Mouse (Mus musculus) hindbrain, embryonic 14.5 days (tissue): ENCODE measurements at regions not wholly inside any gene's neighbourhood (a gene's known extent, or its start where the extent isn't known, plus 50 kb on each side); places are given as distances from the start of the nearest gene placed in this dataset.

Experiments used
- ATAC-seq: fragments of 200-750 bp; cut with Nextera tagmentation; 2 replicates; pipeline ENCODE4 v1.8.0; 2017; ENCODE audit warnings: moderate number of reproducible peaks, mild to moderate bottlenecking, moderate TSS enrichment, moderate library complexity; ENCODE audit not compliant: low FRiP score
- DNase-seq: peaks from one replicate; pipeline ENCODE4 v3.0.0-alpha.2; 2015; ENCODE audit warnings: low spot score
- H3K27ac ChIP-seq: fragments of 300-500 bp; sonication (generic); 2 replicates; pipeline ENCODE4 v1.5.1; 2014; ENCODE audit warnings: mild to moderate bottlenecking, moderate library complexity
- H3K27me3 ChIP-seq: fragments of 300-500 bp; sonication (generic); 2 replicates; pipeline ENCODE4 v1.6.1; 2014; ENCODE audit warnings: mild to moderate bottlenecking, low read length, mixed read lengths; ENCODE audit not compliant: control insufficient read depth, insufficient read depth
- H3K36me3 ChIP-seq: fragments of 300-500 bp; sonication (generic); replicated peaks from 2 replicates; pipeline ENCODE4 v1.6.1; 2014; ENCODE audit not compliant: control insufficient read depth, insufficient read depth
- H3K4me1 ChIP-seq: fragments of 300-500 bp; sonication (generic); replicated peaks from 2 replicates; pipeline ENCODE4 v1.6.1; 2014; ENCODE audit warnings: antibody characterized with exemption, low read length, mixed read lengths; ENCODE audit not compliant: control insufficient read depth, insufficient read depth
- H3K4me2 ChIP-seq: fragments of 300-500 bp; sonication (generic); replicated peaks from 2 replicates; pipeline ENCODE4 v1.6.1; 2014; ENCODE audit warnings: mild to moderate bottlenecking, moderate library complexity
- H3K4me3 ChIP-seq: fragments of 300-500 bp; sonication (generic); replicated peaks from 2 replicates; pipeline ENCODE4 v1.5.1; 2014; ENCODE audit warnings: mild to moderate bottlenecking, low read length
- H3K9ac ChIP-seq: fragments of 300-500 bp; sonication (generic); 2 replicates; pipeline ENCODE4 v1.6.1; 2014
- H3K9me3 ChIP-seq: fragments of 300-500 bp; sonication (generic); 2 replicates; pipeline ENCODE4 v1.6.1; 2016; ENCODE audit warnings: low read length; ENCODE audit not compliant: control insufficient read depth
- WGBS: fragments of 180-500 bp; shearing (Covaris S2); extraction: QIAGEN DNeasy Blood & Tissue Kit; methylation state at CpG from one replicate; pipeline ENCODE4 v1.1.7; 2014; 5-methylcytosine and 5-hydroxymethylcytosine counted together

DNA sequence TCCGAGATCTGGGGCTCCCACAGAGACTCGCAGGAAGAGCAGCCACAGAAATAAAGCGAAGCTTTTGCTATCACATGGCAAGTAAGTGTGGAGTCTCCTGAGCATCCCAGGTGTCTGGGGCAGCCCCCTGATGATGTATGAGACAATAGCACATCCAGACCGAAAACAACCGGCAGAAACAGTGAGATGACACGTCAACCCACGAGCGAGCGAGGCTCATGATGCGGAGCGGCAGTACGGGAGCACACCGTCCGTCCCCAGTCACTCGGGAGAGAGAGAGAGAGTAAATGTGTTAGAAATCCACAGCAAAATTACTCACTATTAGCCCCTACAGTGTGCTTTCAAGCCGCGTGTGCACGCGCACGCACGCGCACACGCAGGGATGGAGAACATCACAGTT is 276.2 kb downstream of the Barhl2 start:
- no peak for ATAC-seq

DNA sequence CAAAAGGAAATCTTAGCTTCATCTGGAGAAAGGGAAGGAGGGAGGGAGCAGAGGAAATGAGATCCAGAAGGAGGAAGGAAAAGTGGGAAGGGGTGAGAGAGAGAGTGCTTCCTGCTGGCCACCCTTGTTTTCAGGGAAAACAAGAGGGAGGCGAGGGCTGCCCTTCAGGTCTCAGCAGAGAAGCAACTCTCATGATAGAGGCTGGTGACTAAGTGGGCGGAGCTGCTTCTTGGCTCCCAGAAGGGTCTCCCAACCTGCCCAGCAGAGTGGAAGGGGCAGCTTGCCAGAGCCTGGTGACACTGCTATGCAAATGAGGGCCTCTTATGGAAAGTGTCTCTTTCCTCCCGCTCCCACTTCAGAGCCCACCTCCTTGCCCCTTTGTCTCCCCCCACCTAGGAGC is 285.8 kb downstream of the Barhl2 start:
- 20% methylated on average over 3 of the region's 3 CpGs for WGBS
- H3K9me3 ChIP-seq: no peaks in the 10 kb centered on the region
- no peaks in the 10 kb centered on the region for H3K36me3 ChIP-seq
- no peak overlapping the region for H3K27ac ChIP-seq
- DNase-seq (no peak), ATAC-seq (no peak)
- H3K4me2 ChIP-seq: no peak overlapping the region
- no peak overlapping the region for H3K4me3 ChIP-seq
- H3K27me3 ChIP-seq: no peaks in the 10 kb centered on the region
- peaks cover 5% of the 10 kb centered on the region; the same call in 1 of the 2 replicates for H3K4me1 ChIP-seq
- H3K9ac ChIP-seq: no peak overlapping the region

More for the DNA sequence above, 276.2 kb downstream of the Barhl2 start:
- no peaks in the 10 kb centered on the region for H3K36me3 ChIP-seq
- H3K4me1 ChIP-seq: no peaks in the 10 kb centered on the region
- DNase-seq: no peak
- no peak overlapping the region for H3K27ac ChIP-seq
- WGBS: 86% methylated on average over 23 of the region's 23 CpGs
- H3K4me2 ChIP-seq: 0 out of 2 replicates have a peak overlapping the region, but pooled peaks have one; percentile 0
- H3K9me3 ChIP-seq: no peaks in the 10 kb centered on the region
- no peak overlapping the region for H3K4me3 ChIP-seq
- no peaks in the 10 kb centered on the region for H3K27me3 ChIP-seq
- H3K9ac ChIP-seq: no peak overlapping the region

DNA sequence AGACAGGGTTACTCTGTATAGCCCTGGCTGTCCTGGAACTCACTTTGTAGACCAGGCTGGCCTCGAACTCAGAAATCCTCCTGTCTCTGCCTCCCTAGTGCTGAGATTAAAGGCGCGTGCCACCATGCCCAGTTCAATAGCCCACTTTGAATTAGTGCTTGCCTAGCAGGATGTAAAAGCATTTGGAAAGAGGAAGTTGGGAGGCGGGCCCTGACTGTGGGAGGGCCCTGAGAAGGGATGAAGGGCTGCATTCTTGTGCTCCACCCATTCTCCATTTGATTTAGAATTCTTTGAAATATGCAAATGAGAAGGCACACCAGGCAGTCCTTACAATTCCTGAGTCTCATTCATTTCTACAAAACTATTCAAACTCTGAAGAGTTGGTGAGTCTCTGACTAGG is 287.6 kb downstream of the Barhl2 start:
- ATAC-seq (no peak), DNase-seq (no peak)
- H3K9ac ChIP-seq: no peak overlapping the region
- H3K4me1 ChIP-seq: peaks cover 5% of the 10 kb centered on the region; the same call in 1 of the 2 replicates
- no peak overlapping the region for H3K4me3 ChIP-seq
- H3K4me2 ChIP-seq: no peak overlapping the region
- H3K9me3 ChIP-seq: no peaks in the 10 kb centered on the region
- no peaks in the 10 kb centered on the region for H3K27me3 ChIP-seq
- H3K36me3 ChIP-seq: no peaks in the 10 kb centered on the region
- no peak overlapping the region for H3K27ac ChIP-seq
- WGBS: 95% methylated on average over 4 of the region's 4 CpGs

GRCm38 (mm10) chr5:106167556-106167955 is 290.4 kb downstream of the Barhl2 start:
- Histone ChIP-seq H3K36me3 (no peaks in the 10 kb centered on the region), H3K27ac (no peak overlapping the region), H3K9me3 (no peaks in the 10 kb centered on the region), H3K9ac (no peak overlapping the region), H3K27me3 (no peaks in the 10 kb centered on the region), H3K4me3 (no peak overlapping the region), H3K4me2 (no peak overlapping the region), H3K4me1 (peaks cover 21% of the 10 kb centered on the region)
- DNase-seq (no peak), ATAC-seq (no peak)
- WGBS: 72% methylated on average over 11 of the region's 11 CpGs

DNA sequence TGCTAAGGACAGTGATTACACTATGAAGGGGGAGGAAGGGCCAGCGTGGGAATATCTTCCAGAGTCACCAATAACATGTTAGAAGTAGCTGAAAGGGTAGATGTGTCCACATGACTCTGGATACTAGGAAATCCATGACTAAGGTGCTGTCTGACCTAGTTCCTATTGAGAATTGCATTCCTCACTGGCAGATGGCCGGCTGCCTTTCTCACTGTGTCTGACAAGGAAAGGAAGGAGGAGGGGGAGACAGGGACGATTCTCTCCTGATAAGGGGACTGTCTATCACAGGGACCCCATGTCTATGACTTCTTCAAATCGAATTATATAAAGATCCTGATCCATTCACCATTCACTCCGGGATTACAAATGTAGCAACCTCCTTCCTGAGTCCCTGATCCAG is 289.9 kb downstream of the Zfp326 start:
- Histone ChIP-seq H3K4me1 (peaks cover 18% of the 10 kb centered on the region), H3K27me3 (no peaks in the 10 kb centered on the region), H3K4me2 (no peak overlapping the region), H3K27ac (no peak overlapping the region), H3K9me3 (no peaks in the 10 kb centered on the region), H3K4me3 (no peak overlapping the region), H3K36me3 (no peaks in the 10 kb centered on the region), H3K9ac (no peak overlapping the region)
- 77% methylated on average over 5 of the region's 5 CpGs for WGBS
- DNase-seq: no peak
- no peak for ATAC-seq

DNA sequence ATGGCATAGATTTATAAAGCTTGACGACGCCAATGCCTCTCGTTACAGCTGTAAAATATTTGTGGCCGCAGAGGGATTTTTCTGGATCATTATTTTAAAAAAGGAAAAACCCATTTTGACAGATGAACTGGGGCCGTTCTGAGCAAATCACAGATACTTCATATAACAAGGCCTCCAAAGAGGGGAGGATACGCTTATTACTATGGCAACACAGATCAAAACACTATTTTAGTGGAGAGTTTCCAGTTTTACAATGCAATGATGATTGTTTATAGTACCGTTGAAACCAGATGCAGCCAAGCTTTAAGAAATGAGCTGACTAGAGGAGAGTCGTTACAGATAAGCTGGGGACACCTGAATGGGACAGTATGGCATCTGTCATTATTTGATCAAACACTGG is 287.8 kb downstream of the Zfp326 start:
- Histone ChIP-seq H3K36me3 (no peaks in the 10 kb centered on the region), H3K4me1 (peaks cover 18% of the 10 kb centered on the region), H3K4me3 (no peak overlapping the region), H3K27me3 (no peaks in the 10 kb centered on the region), H3K9me3 (no peaks in the 10 kb centered on the region), H3K4me2 (no peak overlapping the region), H3K27ac (peak overlapping the region; percentile 66; the same call in 1 of the 2 replicates), H3K9ac (no peak overlapping the region)
- WGBS: 78% methylated on average over 8 of the region's 8 CpGs
- DNase-seq: no peak
- no peak for ATAC-seq

GRCm38 (mm10) chr5:106162981-106163653 is 286.8 kb downstream of the Zfp326 start:
- peak; percentile 81 for ATAC-seq
- Histone ChIP-seq H3K27me3 (no peaks in the 10 kb centered on the region), H3K27ac (peak overlapping the region; percentile 66), H3K4me2 (peak overlapping the region; percentile 24), H3K9ac (0 out of 2 replicates have a peak overlapping the region, but pooled peaks have one; percentile 16), H3K9me3 (no peaks in the 10 kb centered on the region), H3K4me3 (no peak overlapping the region), H3K36me3 (no peaks in the 10 kb centered on the region), H3K4me1 (peaks cover 18% of the 10 kb centered on the region)
- WGBS: 31% methylated on average over 12 of the region's 12 CpGs
- peak; percentile 66 for DNase-seq

DNA sequence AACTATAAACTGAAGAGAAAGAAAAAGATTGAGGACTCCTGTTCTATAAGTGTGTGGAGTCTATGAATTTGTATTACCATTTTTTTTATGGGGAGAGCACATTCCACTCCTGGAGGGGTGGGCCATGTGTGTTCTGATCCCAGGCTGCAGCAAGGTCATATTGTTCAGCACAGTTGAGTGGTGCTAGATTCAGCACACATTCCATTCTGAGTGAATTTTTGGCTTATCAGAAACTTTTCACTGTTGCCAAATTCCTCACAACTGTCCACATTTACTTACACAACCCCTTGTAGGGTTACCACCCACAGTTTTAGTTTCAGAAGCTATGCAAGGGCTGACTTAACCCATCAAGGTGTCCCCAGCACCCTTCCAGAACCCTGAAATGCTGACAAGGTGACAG is 262.7 kb downstream of the Zfp326 start:
- no peaks in the 10 kb centered on the region for H3K9me3 ChIP-seq
- no peak overlapping the region for H3K27ac ChIP-seq
- H3K4me1 ChIP-seq: no peaks in the 10 kb centered on the region
- no peak for DNase-seq
- H3K4me2 ChIP-seq: no peak overlapping the region
- H3K9ac ChIP-seq: no peak overlapping the region
- H3K4me3 ChIP-seq: no peak overlapping the region
- H3K27me3 ChIP-seq: no peaks in the 10 kb centered on the region
- H3K36me3 ChIP-seq: no peaks in the 10 kb centered on the region
- ATAC-seq: no peak

DNA sequence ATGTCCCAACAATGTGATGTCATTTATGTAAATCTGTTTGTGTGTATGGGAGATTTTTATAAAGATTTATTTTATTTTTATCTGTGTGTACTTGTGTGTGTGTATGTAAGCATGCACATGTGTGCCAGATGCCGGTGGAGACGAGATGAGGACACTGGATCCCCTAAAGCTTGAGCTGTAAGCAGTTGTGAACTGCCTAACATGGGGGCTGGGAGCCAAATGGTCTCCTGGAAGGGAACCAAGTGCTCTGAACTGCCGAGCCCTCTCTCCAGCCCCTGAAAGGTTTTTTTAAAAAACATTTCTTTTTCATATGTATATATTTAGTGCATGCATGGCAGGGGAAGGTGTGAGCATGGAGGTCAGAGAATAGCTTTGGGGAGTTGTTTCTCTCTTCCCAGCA is 246.6 kb downstream of the Zfp326 start:
- WGBS: 54% methylated on average over 3 of the region's 3 CpGs
- no peaks in the 10 kb centered on the region for H3K4me1 ChIP-seq
- no peaks in the 10 kb centered on the region for H3K36me3 ChIP-seq
- H3K4me3 ChIP-seq: no peak overlapping the region
- no peak for ATAC-seq
- no peaks in the 10 kb centered on the region for H3K27me3 ChIP-seq
- H3K4me2 ChIP-seq: no peak overlapping the region
- no peak overlapping the region for H3K9ac ChIP-seq
- no peaks in the 10 kb centered on the region for H3K9me3 ChIP-seq
- H3K27ac ChIP-seq: no peak overlapping the region
- no peak for DNase-seq

- no peaks in the 10 kb centered on the region for H3K36me3 ChIP-seq
- no peak overlapping the region for H3K27ac ChIP-seq
- DNase-seq (no peak), ATAC-seq (no peak)
- no peak overlapping the region for H3K4me3 ChIP-seq
- no peaks in the 10 kb centered on the region for H3K27me3 ChIP-seq
- no peak overlapping the region for H3K9ac ChIP-seq
- H3K9me3 ChIP-seq: no peaks in the 10 kb centered on the region
- no peak overlapping the region for H3K4me2 ChIP-seq
- H3K4me1 ChIP-seq: no peaks in the 10 kb centered on the region
- 69% methylated on average over 1 of the region's 1 CpGs for WGBS
Observed at GRCm38 (mm10) chr5:106119584-106119983, 243.2 kb downstream of the Zfp326 start.
